Mouse (Mus musculus): ENCODE measurements around the gene Olfr391-ps.

The Olfr391-ps gene

GRCm38 (mm10) chr11:73802952-73803351 lies at the start of gene Olfr391-ps:
Gene Olfr391-ps, minus strand, starts transcription at chr11:73803052.
- DNase-seq = no peak

DNA sequence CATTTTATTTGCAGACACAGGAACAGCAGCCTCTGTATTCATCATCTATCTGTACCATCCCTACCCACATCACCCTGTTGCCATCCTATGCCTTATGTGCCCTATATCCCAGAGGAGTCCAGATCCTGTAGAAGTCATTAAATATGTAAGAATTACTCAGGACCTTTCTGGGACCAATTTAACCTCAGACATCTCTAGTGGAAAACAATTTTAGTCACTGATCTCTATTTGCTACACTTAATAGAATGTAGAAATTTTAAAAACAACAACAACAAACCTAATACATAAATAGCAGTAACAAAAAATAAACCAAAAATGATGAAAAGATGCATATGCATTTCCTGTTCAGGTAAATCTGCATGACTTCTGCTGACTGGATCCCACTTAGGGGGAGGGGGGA lies 48.5 kb upstream of the Olfr391-ps start, which contains the start of gene Olfr393:
Olfr393 (minus strand) TSS at position 101 of the 400 bp plus-strand sequence.
- DNase-seq = no peak

- no peak for DNase-seq
Observed at GRCm38 (mm10) chr11:73816949-73817348, 14.1 kb upstream of the Olfr391-ps start, which contains the start of gene Olfr392. Gene Olfr392, minus strand, starts transcription at chr11:73817049.

GRCm38 (mm10) chr11:73782664-73783063 lies 20.2 kb downstream of the Olfr391-ps start, which contains the start of gene Olfr390:
Gene Olfr390, plus strand, starts transcription at chr11:73782964.
- no peak for DNase-seq

DNA sequence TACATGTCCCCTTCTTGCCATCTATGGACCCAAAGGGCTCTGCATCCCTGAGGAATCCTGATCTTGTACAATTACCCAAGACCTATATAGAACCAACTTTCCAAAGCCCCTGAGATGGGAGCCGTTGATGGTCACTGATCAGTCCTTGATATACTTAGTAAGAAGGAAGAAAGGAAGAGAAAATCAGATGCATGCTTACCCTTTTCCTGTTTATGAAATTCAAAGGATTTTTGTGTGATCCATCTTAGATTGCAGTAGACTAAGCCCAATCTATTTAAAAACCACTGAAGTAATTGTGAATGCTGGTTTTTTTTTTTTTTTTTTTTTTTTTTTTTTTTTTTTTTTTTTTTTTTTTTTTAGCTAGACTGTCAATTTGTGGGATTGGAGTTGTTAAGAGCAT lies 22.2 kb downstream of the Olfr391-ps start, which contains the start of gene Olfr389:
Olfr389 (minus strand) TSS at position 101 of the 400 bp plus-strand sequence.
- DNase-seq = no peak

GRCm38 (mm10) chr11:73759115-73759514 lies 43.7 kb downstream of the Olfr391-ps start:
- DNase-seq = no peak
